Mouse (Mus musculus) embryonic facial prominence, embryonic 12.5 days (tissue): ENCODE data around the gene Eif4e2. TPM values are rescaled to one million over a fixed set of nuclear protein-coding genes. Genes with fewer than 3 reads are reported as not detected.

Experiments used
- ATAC-seq: fragments of 200-750 bp; cut with Nextera tagmentation; 2 replicates; pipeline ENCODE4 v1.8.0; 2017; ENCODE audit not compliant: insufficient number of reproducible peaks, insufficient read depth, low FRiP score, low TSS enrichment
- H3K27ac ChIP-seq: fragments of 300-500 bp; sonication (generic); 2 replicates; pipeline ENCODE4 v1.5.1; 2016; ENCODE audit warnings: mild to moderate bottlenecking
- H3K27me3 ChIP-seq: fragments of 300-500 bp; sonication (generic); 2 replicates; pipeline ENCODE4 v1.6.1; 2016; ENCODE audit warnings: mild to moderate bottlenecking, moderate library complexity
- H3K36me3 ChIP-seq: fragments of 300-500 bp; sonication (generic); 2 replicates; pipeline ENCODE4 v1.6.1; 2016; ENCODE audit warnings: mild to moderate bottlenecking
- H3K4me1 ChIP-seq: fragments of 300-500 bp; sonication (generic); 2 replicates; pipeline ENCODE4 v1.6.1; 2016
- H3K4me2 ChIP-seq: fragments of 300-500 bp; sonication (generic); replicated peaks from 2 replicates; pipeline ENCODE4 v1.6.1; 2016; ENCODE audit warnings: mild to moderate bottlenecking, moderate library complexity
- H3K4me3 ChIP-seq: fragments of 300-500 bp; sonication (generic); 2 replicates; pipeline ENCODE4 v1.5.1; 2016; ENCODE audit warnings: mild to moderate bottlenecking
- H3K9ac ChIP-seq: fragments of 300-500 bp; sonication (generic); 2 replicates; pipeline ENCODE4 v1.6.1; 2016; ENCODE audit warnings: mild to moderate bottlenecking, moderate library complexity
- H3K9me3 ChIP-seq: fragments of 300-500 bp; sonication (generic); 2 replicates; pipeline ENCODE4 v1.6.1; 2016; ENCODE audit warnings: mild to moderate bottlenecking, moderate library complexity
- WGBS: fragments of 180-500 bp; shearing (Covaris S2); methylation state at CpG from one replicate; pipeline ENCODE4 v1.1.7; 2016; 5-methylcytosine and 5-hydroxymethylcytosine counted together
- polyA plus RNA-seq: library from polyadenylated mRNA; unstranded; fragments of >200 nt; fragmentation: Nextera tagmentation; extraction: Ambion mirVana; gene quantifications from 2 replicates; pipeline ENCODE4 v1.2.1, GENCODE M21; 2016

Gene Eif4e2
- 179 and 182 TPM in 2 replicates for polyA plus RNA-seq

DNA sequence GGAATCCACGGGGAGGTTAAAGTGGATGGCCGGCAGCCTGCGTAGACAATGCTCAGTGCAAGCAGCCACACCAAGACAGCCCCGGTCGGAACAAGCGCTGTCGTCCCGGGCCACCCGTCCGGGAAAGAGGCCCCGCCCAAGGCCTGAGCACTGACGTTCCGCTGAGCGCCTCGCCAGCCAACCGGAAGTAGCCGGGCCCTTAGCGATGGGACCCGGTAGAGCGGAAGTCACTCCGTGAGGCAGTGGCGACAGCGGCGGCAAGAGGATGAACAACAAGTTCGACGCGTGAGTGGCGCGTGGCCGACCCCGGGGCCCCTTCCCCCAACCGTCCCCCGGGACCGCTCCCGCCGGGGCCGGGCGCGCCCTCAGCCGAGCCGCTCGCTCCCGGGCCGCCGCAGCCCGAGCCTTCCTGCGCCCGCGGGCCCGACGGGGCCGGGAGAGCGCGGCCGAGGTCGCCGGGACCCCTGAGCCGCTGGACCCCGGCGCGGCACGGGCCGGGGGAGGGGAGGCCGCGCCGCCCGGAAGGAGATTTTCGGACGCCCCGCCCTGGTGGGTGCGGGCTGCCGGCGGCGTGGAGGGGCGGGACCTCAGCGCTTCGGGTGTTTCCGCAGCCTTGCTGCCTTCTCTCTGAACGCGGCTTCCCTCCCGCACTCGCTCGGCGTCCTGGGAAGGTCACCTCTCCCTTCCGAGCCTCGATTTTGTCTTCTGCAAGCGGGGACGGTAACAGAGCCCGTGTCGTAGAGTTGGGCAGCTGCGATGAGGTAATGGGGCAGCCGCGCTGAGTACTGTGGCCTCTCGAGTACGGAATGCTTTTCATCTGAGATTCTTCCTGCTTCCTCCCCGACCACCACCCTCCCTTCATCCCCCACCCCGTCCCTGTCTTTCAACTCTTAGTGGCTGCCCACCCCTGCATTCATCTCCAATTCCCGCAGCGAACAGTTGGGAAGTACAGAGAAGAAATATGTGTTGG lies at the start of gene Eif4e2:
Gene Eif4e2 (plus strand): TSS at position 180 of the 970 bp plus-strand sequence.
- H3K4me2 ChIP-seq: peak within 1 kb of the TSS; percentile 68
- no peaks in the 10 kb centered on the region for H3K9me3 ChIP-seq
- H3K4me1 ChIP-seq: peaks cover 26% of the 10 kb centered on the region
- no peaks in the 10 kb centered on the region for H3K36me3 ChIP-seq
- 1% methylated on average over 88 of the region's 99 CpGs for WGBS
- peak within 1 kb of the TSS; percentile 99 for H3K27ac ChIP-seq
- H3K4me3 ChIP-seq: peak within 1 kb of the TSS; percentile 77
- H3K27me3 ChIP-seq: no peaks in the 10 kb centered on the region
- H3K9ac ChIP-seq: peak within 1 kb of the TSS; percentile 98
- peak; percentile 93 for ATAC-seq

DNA sequence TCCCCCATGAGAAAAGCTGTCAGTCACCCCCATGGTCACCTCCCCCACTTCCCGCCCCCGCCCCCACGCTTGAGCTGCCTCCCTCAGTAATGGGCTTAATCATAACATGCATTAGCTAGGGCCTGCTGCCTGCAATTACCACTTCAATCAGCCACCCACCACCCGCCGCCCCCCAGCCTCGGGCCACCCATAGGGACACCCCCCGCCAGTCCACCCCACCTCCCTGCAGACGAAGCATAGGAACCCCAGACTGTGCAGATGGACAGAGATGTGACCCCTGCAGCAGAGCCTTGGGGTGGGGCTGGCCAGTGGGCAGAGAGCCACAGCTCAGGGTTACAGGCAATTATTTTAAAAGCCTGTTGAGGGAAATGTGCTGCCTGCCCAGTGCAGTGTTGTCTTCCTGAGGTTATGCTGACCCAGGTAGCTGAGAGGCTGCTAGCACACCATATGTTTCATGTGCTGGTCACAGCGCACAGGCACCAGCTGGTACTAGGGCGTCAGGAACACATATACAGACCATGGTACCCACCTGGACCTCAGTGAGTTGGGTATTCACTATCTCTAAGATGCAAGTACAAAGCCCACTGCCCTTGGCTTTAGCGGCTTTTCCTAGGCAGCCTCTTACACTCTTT lies 49.4 kb upstream of the Eif4e2 start:
- Histone ChIP-seq H3K27ac (no peak overlapping the region), H3K4me1 (peaks cover 5% of the 10 kb centered on the region), H3K9ac (no peak overlapping the region), H3K4me2 (no peak overlapping the region), H3K27me3 (peaks cover 46% of the 10 kb centered on the region), H3K9me3 (no peaks in the 10 kb centered on the region), H3K4me3 (no peak overlapping the region), H3K36me3 (no peaks in the 10 kb centered on the region)
- ATAC-seq: no peak
- WGBS: 25% methylated on average over 11 of the region's 11 CpGs

DNA sequence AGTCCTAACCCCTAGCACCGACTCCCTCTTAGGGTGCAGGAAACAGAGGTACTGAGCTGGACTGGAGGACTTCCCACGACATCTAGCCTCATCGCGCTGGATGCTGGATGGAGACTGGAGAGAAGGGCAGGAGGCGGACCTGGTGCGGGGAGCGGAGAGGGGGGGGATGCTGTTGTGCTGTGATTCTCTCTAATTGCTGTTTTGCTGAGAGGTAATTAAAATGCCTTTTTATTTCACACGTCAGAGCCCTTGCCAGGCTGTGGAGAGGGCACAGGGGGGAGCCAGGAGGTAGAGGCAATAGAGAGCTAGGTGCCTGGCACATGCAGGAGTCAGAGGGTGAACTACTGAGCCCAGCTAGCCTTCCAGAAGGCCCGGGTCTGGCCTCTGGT lies 48.9 kb upstream of the Eif4e2 start:
- no peak overlapping the region for H3K4me3 ChIP-seq
- H3K36me3 ChIP-seq: no peaks in the 10 kb centered on the region
- no peaks in the 10 kb centered on the region for H3K9me3 ChIP-seq
- no peak overlapping the region for H3K9ac ChIP-seq
- H3K27ac ChIP-seq: no peak overlapping the region
- H3K27me3 ChIP-seq: peaks cover 45% of the 10 kb centered on the region
- 44% methylated on average over 9 of the region's 9 CpGs for WGBS
- ATAC-seq: no peak
- H3K4me1 ChIP-seq: peaks cover 9% of the 10 kb centered on the region
- H3K4me2 ChIP-seq: no peak overlapping the region

DNA sequence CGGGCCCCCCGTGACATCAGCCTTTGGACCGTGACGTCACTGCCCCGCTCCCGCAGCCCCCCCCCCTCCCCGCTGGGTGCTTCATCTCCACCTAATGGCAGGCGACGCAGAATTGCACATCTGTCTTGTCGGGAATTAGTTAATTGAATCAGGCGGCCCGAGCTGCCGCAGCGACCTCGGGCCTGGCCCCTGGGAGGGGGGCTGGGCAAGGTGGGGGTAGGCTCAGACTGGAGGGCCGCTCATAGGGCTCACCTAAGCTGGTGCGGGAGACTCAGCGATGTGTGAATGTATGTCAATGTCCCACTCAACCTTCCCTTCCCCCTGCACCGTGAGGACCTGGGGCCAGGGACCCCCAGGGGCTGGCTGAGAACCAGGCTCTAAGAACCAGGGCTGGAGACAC lies 43.3 kb upstream of the Eif4e2 start:
- H3K27me3 ChIP-seq: peaks cover 71% of the 10 kb centered on the region
- H3K4me2 ChIP-seq: peak overlapping the region; percentile 40; the same call in 1 of the 2 replicates
- no peaks in the 10 kb centered on the region for H3K9me3 ChIP-seq
- no peak overlapping the region for H3K4me3 ChIP-seq
- H3K27ac ChIP-seq: no peak overlapping the region
- H3K9ac ChIP-seq: no peak overlapping the region
- no peaks in the 10 kb centered on the region for H3K36me3 ChIP-seq
- 0 out of 2 replicates have a peak, but pooled peaks have one; percentile 12 for ATAC-seq
- H3K4me1 ChIP-seq: peaks cover 17% of the 10 kb centered on the region; the same call in 1 of the 2 replicates
- WGBS: 5% methylated on average over 19 of the region's 19 CpGs

DNA sequence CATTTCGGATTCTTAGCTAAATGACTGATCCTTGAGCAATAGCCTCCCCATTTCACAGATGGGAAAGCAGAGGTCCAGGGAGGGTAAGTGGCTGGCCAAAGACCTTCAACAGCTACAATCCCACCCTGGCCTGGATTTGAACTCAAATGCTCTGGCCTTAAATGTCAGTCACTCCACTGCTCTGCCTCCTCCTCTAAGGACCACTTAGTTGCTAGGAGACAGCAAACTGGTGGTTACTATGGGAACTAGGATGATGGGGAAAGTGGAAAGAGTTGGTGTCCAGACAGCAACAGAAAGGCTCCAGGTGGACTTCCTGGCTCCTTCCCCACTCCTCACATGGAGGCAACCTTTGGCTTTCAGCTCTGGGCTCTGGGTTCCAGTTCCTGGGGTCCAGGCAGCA lies 42.4 kb upstream of the Eif4e2 start:
- Histone ChIP-seq H3K36me3 (no peaks in the 10 kb centered on the region), H3K27me3 (peaks cover 64% of the 10 kb centered on the region), H3K27ac (no peak overlapping the region), H3K4me2 (no peak overlapping the region), H3K9me3 (no peaks in the 10 kb centered on the region), H3K4me1 (peaks cover 22% of the 10 kb centered on the region), H3K4me3 (no peak overlapping the region), H3K9ac (no peak overlapping the region)
- 94% methylated on average over 1 of the region's 1 CpGs for WGBS
- ATAC-seq: no peak

DNA sequence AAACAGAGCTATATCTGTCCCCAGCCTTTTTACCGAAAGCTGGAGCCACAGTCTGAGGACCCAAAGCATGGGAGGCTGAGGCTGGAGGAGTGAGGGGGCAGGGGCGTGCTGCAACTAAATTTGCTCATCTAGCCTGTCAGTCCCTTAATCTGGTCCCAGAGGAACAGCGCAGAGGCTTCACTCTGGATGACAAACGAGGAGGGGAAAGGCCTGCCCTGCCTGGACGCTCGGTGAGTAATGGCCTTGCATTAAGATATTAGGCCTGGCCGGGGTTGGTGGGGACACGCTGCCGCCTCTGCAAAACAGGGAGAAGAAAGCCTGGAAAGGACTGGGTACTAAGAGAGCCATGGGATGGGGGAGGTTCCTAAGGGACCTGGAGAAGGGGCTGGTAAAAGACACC lies 41.4 kb upstream of the Eif4e2 start:
- WGBS: 49% methylated on average over 9 of the region's 9 CpGs
- Histone ChIP-seq H3K4me3 (no peak overlapping the region), H3K9me3 (no peaks in the 10 kb centered on the region), H3K27me3 (peaks cover 58% of the 10 kb centered on the region), H3K9ac (no peak overlapping the region), H3K4me1 (peaks cover 22% of the 10 kb centered on the region), H3K27ac (no peak overlapping the region), H3K4me2 (no peak overlapping the region), H3K36me3 (no peaks in the 10 kb centered on the region)
- no peak for ATAC-seq

DNA sequence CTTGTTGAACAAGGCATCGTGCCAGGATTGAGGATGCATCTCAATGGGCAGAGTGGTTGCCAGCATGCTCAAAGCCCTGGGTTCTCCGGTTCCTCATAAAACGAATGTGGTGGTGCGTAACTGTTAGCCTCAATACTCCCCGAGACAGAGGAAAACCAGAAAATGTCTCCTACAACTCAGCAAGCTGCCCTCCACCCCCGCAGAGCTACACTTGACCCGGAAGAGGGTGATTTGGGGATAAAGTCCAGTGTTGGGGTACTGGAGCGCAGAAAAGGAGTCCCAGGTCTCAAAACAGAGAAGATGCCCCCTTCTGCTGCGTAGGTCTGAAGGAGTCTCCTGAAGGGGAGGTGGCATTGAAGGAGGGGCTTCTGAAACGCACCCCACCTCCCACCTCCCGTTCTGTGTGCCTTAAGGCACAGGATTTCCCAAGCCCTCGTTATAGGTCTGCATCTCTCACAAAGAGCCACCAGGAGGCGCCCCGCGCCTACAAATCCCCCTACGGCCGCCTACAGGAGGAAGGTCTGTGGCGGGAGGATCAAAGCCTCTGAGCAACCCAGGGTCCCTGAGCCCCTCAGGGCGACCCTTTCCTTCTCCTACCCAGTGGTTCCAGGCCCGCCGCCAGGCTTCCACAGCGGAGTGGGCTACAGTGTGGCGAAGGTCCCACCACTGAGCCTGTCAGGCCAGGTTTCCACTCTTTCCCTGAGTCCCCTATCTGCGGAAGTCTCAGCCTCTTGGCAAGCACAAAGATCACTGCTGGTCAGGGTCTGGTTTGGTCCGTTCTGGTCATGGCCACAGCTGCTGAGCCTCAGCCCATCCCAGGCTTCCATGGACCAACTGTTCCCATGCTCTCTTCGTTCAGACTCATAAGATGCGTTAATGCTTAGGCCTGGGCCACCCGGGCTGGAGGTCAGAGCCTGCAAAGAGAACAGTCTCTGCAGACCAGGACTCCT lies 39.4 kb upstream of the Eif4e2 start:
- Histone ChIP-seq H3K9me3 (no peaks in the 10 kb centered on the region), H3K4me3 (no peak overlapping the region), H3K4me2 (peak overlapping the region; percentile 19; the same call in 1 of the 2 replicates), H3K9ac (no peak overlapping the region), H3K4me1 (peaks cover 21% of the 10 kb centered on the region), H3K27me3 (peaks cover 53% of the 10 kb centered on the region), H3K36me3 (no peaks in the 10 kb centered on the region), H3K27ac (no peak overlapping the region)
- ATAC-seq: peak; percentile 57; the same call in 1 of the 2 replicates
- WGBS: 24% methylated on average over 27 of the region's 28 CpGs

DNA sequence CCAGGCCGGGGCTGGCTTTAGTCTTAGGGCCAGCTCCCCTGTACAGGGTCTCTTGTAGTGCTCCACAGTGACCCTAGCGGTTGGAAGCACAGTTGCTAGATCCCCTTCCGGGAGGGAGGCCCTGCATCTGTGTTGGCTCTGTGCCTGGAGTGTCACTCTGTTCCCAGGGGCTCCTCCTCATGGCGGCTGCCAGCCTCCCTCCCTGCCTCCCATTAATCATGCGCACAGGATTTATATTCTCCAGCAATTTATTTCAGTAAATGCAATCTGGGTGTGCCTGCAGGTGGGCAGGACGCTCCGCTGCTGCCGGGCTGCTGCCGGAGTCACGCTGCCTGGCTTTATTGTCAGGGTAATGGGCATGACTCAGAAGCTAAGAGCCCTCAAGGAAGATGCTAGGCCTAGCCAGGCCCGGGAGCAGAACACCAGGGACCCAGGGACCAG lies 37.8 kb upstream of the Eif4e2 start:
- Histone ChIP-seq H3K9ac (no peak overlapping the region), H3K27ac (no peak overlapping the region), H3K27me3 (peaks cover 38% of the 10 kb centered on the region), H3K9me3 (no peaks in the 10 kb centered on the region), H3K4me1 (peaks cover 9% of the 10 kb centered on the region; the same call in 1 of the 2 replicates), H3K36me3 (no peaks in the 10 kb centered on the region), H3K4me2 (no peak overlapping the region; the same call in 1 of the 2 replicates), H3K4me3 (no peak overlapping the region)
- 11% methylated on average over 11 of the region's 11 CpGs for WGBS
- ATAC-seq: peak; percentile 59

DNA sequence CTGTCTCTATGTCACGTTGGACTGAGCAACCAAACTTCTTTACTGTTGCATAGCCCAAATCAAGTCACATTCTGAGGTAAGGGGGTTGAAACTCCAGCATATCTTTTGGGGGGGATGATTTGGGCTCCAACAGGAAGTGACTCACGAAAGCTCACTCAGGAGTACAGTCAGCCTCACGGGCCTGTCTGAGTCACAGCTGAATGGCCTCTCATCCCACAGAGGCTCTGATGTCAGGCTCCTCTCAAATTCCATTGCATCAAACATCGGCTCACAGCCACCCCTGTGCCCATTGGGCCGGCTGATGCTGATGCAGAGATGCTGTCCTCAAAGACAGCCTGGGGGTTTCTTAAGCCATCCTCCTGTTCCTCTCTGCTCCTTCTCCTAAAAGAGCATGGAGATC lies 32.8 kb upstream of the Eif4e2 start:
- Histone ChIP-seq H3K27ac (no peak overlapping the region), H3K9me3 (no peaks in the 10 kb centered on the region), H3K4me2 (no peak overlapping the region), H3K27me3 (peaks cover 46% of the 10 kb centered on the region), H3K4me1 (peaks cover 11% of the 10 kb centered on the region), H3K9ac (no peak overlapping the region), H3K36me3 (no peaks in the 10 kb centered on the region), H3K4me3 (no peak overlapping the region)
- 40% methylated on average over 5 of the region's 5 CpGs for WGBS
- no peak for ATAC-seq

DNA sequence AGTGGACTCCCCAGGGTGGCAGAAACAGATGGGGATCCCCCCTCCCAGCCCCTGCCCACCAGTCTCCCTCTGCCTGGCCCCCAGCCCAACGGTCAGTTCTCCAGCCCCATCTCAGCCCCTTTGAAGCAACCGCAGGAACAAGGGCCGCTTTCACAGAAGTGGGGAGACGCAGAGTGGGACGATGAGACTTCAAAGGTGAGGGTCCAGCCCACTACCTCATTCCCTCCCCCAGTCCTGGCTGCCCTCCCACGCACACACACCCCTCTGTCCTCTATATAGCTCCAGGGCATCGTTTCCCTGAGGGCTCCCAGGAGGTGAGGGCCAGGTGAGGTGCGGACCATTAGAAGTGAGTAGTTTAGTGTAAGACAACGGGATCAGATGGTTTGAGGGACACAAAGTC lies 30.7 kb upstream of the Eif4e2 start, which contains the start of gene Prss56:
Gene Prss56 (plus strand): TSS at position 301 of the 400 bp plus-strand sequence.
- ATAC-seq: no peak

More for the DNA sequence above, 30.7 kb upstream of the Eif4e2 start, which contains the start of gene Prss56:
- Histone ChIP-seq H3K36me3 (no peaks in the 10 kb centered on the region), H3K4me3 (no peak within 1 kb of the TSS), H3K4me1 (peaks cover 8% of the 10 kb centered on the region; the same call in 1 of the 2 replicates), H3K9me3 (no peaks in the 10 kb centered on the region), H3K9ac (no peak within 1 kb of the TSS), H3K4me2 (no peak within 1 kb of the TSS), H3K27ac (no peak within 1 kb of the TSS), H3K27me3 (peaks cover 63% of the 10 kb centered on the region)
- 56% methylated on average over 9 of the region's 9 CpGs for WGBS
